Mouse (Mus musculus) midbrain, embryonic 11.5 days (tissue): Measurements from ENCODE around the gene C1qb. TPM values are rescaled to one million over a fixed set of nuclear protein-coding genes. Genes with fewer than 3 reads are reported as not detected.

Source experiments
- ATAC-seq: fragments of 200-750 bp; cut with Nextera tagmentation; 2 replicates; pipeline ENCODE4 v1.8.0; 2017; ENCODE audit warnings: moderate TSS enrichment, moderate library complexity; ENCODE audit not compliant: low FRiP score
- DNase-seq: peaks from one replicate; pipeline ENCODE4 v3.0.0; 2015; ENCODE audit warnings: low spot score; ENCODE audit errors: missing footprints
- H3K27ac ChIP-seq: fragments of 300-500 bp; sonication (generic); 2 replicates; pipeline ENCODE4 v1.5.1; 2014; ENCODE audit warnings: low read depth, low read length
- H3K27me3 ChIP-seq: fragments of 300-500 bp; sonication (generic); 2 replicates; pipeline ENCODE4 v1.6.1; 2014; ENCODE audit warnings: mild to moderate bottlenecking, low read length, moderate library complexity, mixed read lengths; ENCODE audit not compliant: control insufficient read depth, insufficient read depth
- H3K36me3 ChIP-seq: fragments of 300-500 bp; sonication (generic); 2 replicates; pipeline ENCODE4 v1.6.1; 2014; ENCODE audit warnings: mild to moderate bottlenecking, low read length, moderate library complexity, mixed read lengths; ENCODE audit not compliant: control insufficient read depth, insufficient read depth
- H3K4me1 ChIP-seq: fragments of 300-500 bp; sonication (generic); 2 replicates; pipeline ENCODE4 v1.6.1; 2014; ENCODE audit warnings: low read length; ENCODE audit not compliant: control insufficient read depth, insufficient read depth
- H3K4me2 ChIP-seq: fragments of 300-500 bp; sonication (generic); 2 replicates; pipeline ENCODE4 v1.6.1; 2014; ENCODE audit warnings: mild to moderate bottlenecking, moderate library complexity
- H3K4me3 ChIP-seq: fragments of 300-500 bp; sonication (generic); 2 replicates; pipeline ENCODE4 v1.5.1; 2014; ENCODE audit warnings: low read depth, low read length
- H3K9ac ChIP-seq: fragments of 300-500 bp; sonication (generic); 2 replicates; pipeline ENCODE4 v1.6.1; 2014; ENCODE audit warnings: low read length
- H3K9me3 ChIP-seq: fragments of 300-500 bp; sonication (generic); 2 replicates; pipeline ENCODE4 v1.6.1; 2016; ENCODE audit warnings: low read length; ENCODE audit not compliant: control insufficient read depth
- WGBS: fragments of 180-500 bp; shearing (Covaris S2); extraction: QIAGEN DNeasy Blood & Tissue Kit; methylation state at CpG from one replicate; pipeline ENCODE4 v1.1.7; 2014; 5-methylcytosine and 5-hydroxymethylcytosine counted together
- polyA plus RNA-seq: library from polyadenylated mRNA; unstranded; fragments of >200 nt; fragmentation: Nextera tagmentation; extraction: Ambion mirVana; gene quantifications from 2 replicates; pipeline ENCODE4 v1.2.1, GENCODE M21; 2014

The C1qb gene
- polyA plus RNA-seq, 1 experiment from 2014 or later = 34.7 TPM

DNA sequence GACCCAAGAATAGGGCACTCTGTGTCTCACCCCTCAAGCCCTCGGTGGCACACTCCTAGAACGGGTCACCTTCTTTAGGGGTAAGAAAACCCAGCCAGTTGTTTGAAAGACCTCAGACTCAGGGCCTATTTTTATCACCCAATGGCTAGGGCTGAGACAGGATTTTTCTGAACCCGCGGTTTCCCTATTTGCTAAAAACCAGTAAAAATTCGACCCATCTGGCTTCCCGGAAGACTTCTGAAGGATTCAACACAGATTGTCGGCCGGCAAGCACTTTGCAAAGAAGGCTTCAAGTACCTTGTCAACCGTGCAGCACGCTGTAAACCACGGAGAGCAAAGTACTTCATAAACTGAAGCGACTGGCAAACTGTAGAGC is 51.6 kb downstream of the C1qb start:
- Histone ChIP-seq H3K4me2 (peak overlapping the region; percentile 88), H3K27ac (peak overlapping the region; percentile 99)

DNA sequence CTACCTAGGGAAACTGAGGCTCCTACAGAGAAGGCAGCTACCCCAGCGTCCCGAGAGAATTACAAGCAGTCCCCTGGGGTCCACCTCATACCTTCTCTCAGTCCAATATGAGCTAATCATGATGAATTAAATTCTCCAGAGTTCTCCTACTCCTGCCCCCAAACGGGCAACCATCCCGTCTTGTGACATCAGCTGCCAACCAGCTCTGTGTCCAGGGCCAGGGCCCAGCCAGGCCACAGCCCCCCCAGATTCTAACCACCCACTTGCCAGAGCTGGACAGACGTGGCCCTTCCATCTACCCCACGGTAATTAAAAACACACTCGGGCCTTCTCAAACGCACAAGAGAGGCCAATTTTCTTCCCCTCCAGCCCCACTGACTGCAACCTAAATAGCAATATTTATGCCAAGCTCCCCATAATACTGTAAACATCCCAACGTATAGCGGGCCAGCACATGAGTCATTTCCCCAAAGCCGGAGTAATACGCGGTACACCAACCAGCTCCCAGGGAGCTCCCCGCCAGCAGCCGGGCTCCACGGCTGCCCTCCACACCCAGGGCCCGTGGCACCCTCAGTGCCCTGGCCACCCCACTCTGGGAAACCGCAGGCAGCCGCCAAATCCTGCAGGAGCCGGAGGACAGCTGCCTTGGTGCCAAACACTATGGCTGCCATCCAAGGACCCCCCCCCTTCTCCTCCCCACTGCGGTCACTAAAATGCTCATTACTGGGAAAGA is 52.2 kb downstream of the C1qb start:
- H3K9ac ChIP-seq = peak overlapping the region; percentile 99
- peak overlapping the region; percentile 100 for H3K4me3 ChIP-seq
- ATAC-seq (no peak), DNase-seq (no peak)
- H3K27ac ChIP-seq = no peak overlapping the region
- H3K4me2 ChIP-seq = peak overlapping the region; percentile 88
- no peaks in the 10 kb centered on the region for H3K9me3 ChIP-seq
- WGBS = 69% methylated on average over 21 of the region's 21 CpGs
- no peaks in the 10 kb centered on the region for H3K36me3 ChIP-seq
- peaks cover 80% of the 10 kb centered on the region for H3K4me1 ChIP-seq
- no peaks in the 10 kb centered on the region for H3K27me3 ChIP-seq

More for the DNA sequence above, 51.6 kb downstream of the C1qb start:
- ATAC-seq = no peak
- Histone ChIP-seq H3K9me3 (no peaks in the 10 kb centered on the region), H3K27me3 (no peaks in the 10 kb centered on the region), H3K9ac (peak overlapping the region; percentile 99), H3K36me3 (no peaks in the 10 kb centered on the region), H3K4me3 (peak overlapping the region; percentile 100), H3K4me1 (peaks cover 77% of the 10 kb centered on the region)
- no peak for DNase-seq
- WGBS = 14% methylated on average over 12 of the region's 12 CpGs

DNA sequence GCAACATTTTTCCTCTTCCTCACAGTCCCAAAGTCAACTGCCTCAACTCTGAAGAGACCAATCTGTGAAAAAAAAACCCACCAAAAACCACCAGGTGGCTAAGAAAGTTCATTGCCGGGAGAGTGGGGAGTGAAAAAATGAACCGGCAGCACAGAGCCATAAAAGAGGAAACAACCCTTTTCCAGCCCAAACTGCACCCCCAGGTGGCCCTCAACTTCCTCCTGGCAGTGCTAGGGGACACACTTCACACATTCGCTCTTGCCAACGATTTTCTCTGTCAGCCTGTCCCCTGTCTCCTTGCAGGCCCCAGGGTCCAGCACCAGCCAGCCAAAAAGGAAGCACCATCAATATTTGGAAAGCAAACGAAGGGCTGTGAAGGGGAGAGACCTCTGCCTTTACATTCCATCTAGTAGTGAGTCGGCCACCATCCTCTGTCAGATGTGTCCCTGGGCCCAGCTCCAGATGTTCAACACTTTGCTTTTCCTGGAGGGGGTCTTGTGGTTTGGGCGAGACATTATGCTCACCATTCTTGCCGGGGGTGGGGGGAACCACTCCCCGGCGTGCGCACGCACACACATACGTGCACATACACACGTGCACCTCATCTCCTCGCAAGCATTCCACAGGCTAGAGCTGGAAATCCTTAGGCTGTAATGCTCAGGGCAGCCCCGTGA is 53.3 kb downstream of the C1qb start:
- no peaks in the 10 kb centered on the region for H3K27me3 ChIP-seq
- DNase-seq = no peak
- no peaks in the 10 kb centered on the region; the same call in 1 of the 2 replicates for H3K36me3 ChIP-seq
- no peaks in the 10 kb centered on the region for H3K9me3 ChIP-seq
- H3K4me1 ChIP-seq = peaks cover 73% of the 10 kb centered on the region
- H3K27ac ChIP-seq = no peak overlapping the region
- H3K9ac ChIP-seq = peak overlapping the region; percentile 99
- peak overlapping the region; percentile 88 for H3K4me2 ChIP-seq
- 81% methylated on average over 16 of the region's 16 CpGs for WGBS
- ATAC-seq = no peak
- H3K4me3 ChIP-seq = peak overlapping the region; percentile 100

- WGBS = 41% methylated on average over 9 of the region's 9 CpGs
- peak; percentile 47; the same call in 1 of the 2 replicates for ATAC-seq
- peak overlapping the region; percentile 9; the same call in 1 of the 2 replicates for H3K4me3 ChIP-seq
- H3K9ac ChIP-seq = peak overlapping the region; percentile 6; the same call in 1 of the 2 replicates
- peak overlapping the region; percentile 88 for H3K4me2 ChIP-seq
- H3K4me1 ChIP-seq = peaks cover 69% of the 10 kb centered on the region
- H3K9me3 ChIP-seq = no peaks in the 10 kb centered on the region
- H3K36me3 ChIP-seq = no peaks in the 10 kb centered on the region; the same call in 1 of the 2 replicates
- no peak overlapping the region for H3K27ac ChIP-seq
- no peak for DNase-seq
- H3K27me3 ChIP-seq = no peaks in the 10 kb centered on the region
Observed at GRCm38 (mm10) chr4:136830272-136830823, 55.6 kb downstream of the C1qb start.

Other genes starting within 250 kb of the C1qb start
- 28.8 and 33.7 TPM in 2 replicates for gene Ephb2, start 50.2 kb downstream of the C1qb start, polyA plus RNA-seq
- 17.7 and 18.9 TPM in 2 replicates for gene C1qc, start 6.9 kb upstream of the C1qb start, polyA plus RNA-seq
- gene C1qa, start 12.6 kb upstream of the C1qb start, polyA plus RNA-seq = 14.3 and 15.3 TPM in 2 replicates
- gene Epha8, start 70.6 kb upstream of the C1qb start, polyA plus RNA-seq = 4.1 and 5.0 TPM in 2 replicates
- gene Zbtb40, start 162.6 kb upstream of the C1qb start, polyA plus RNA-seq = 3.4 and 4.2 TPM in 2 replicates